Mouse (Mus musculus): ENCODE results near the gene Pyroxd2.

Gene Pyroxd2

GRCm38 (mm10) chr19:42745084-42745868 lies 7.3 kb downstream of the Pyroxd2 start:
- DNase-seq (ENCODE audit: low spot score), result no peak

GRCm38 (mm10) chr19:42744162-42744586 lies 8.4 kb downstream of the Pyroxd2 start:
- DNase-seq (ENCODE audit: low spot score), result peak; percentile 32

- DNase-seq (ENCODE audit: low spot score), result no peak
These were observed 9.3 kb downstream of the Pyroxd2 start for GRCm38 (mm10) chr19:42743261-42743660.

- DNase-seq (ENCODE audit: low spot score), result peak; percentile 48
These were observed 10.7 kb downstream of the Pyroxd2 start for GRCm38 (mm10) chr19:42741884-42742283.

- no peak for DNase-seq (ENCODE audit: low spot score)
These were observed 12.2 kb downstream of the Pyroxd2 start for GRCm38 (mm10) chr19:42740163-42740899.

- DNase-seq (ENCODE audit: low spot score), result no peak
These were observed 12.8 kb downstream of the Pyroxd2 start for GRCm38 (mm10) chr19:42739734-42740133.

- no peak for DNase-seq (ENCODE audit: low spot score)
These were observed 14.8 kb downstream of the Pyroxd2 start for GRCm38 (mm10) chr19:42737753-42738152.

- no peak for DNase-seq (ENCODE audit: low spot score)
These were observed 17.6 kb downstream of the Pyroxd2 start for GRCm38 (mm10) chr19:42734982-42735381.

- DNase-seq (ENCODE audit: low spot score), result no peak
These were observed 25.2 kb downstream of the Pyroxd2 start for GRCm38 (mm10) chr19:42727424-42727823.

- no peak for DNase-seq (ENCODE audit: low spot score)
These were observed 25.8 kb downstream of the Pyroxd2 start for GRCm38 (mm10) chr19:42726766-42727165.

GRCm38 (mm10) chr19:42725973-42726350 lies 26.6 kb downstream of the Pyroxd2 start:
- DNase-seq (ENCODE audit: low spot score), result no peak

GRCm38 (mm10) chr19:42725056-42725972 lies 27.3 kb downstream of the Pyroxd2 start:
- DNase-seq (ENCODE audit: low spot score), result no peak

- no peak for DNase-seq (ENCODE audit: low spot score)
These were observed 29.3 kb downstream of the Pyroxd2 start for GRCm38 (mm10) chr19:42723302-42723701.

GRCm38 (mm10) chr19:42722500-42722899 lies 30.1 kb downstream of the Pyroxd2 start:
- no peak for DNase-seq (ENCODE audit: low spot score)

GRCm38 (mm10) chr19:42718101-42718500 lies 34.5 kb downstream of the Pyroxd2 start:
- DNase-seq (ENCODE audit: low spot score), result no peak

GRCm38 (mm10) chr19:42717668-42718067 lies 34.9 kb downstream of the Pyroxd2 start:
- no peak for DNase-seq (ENCODE audit: low spot score)

GRCm38 (mm10) chr19:42716507-42716906 lies 36.1 kb downstream of the Pyroxd2 start:
- DNase-seq (ENCODE audit: low spot score), result peak; percentile 32

GRCm38 (mm10) chr19:42713770-42714169 lies 38.8 kb downstream of the Pyroxd2 start:
- no peak for DNase-seq (ENCODE audit: low spot score)

GRCm38 (mm10) chr19:42699426-42699825 lies 53.1 kb downstream of the Pyroxd2 start:
- no peak for DNase-seq (ENCODE audit: low spot score)

GRCm38 (mm10) chr19:42698576-42698975 lies 54.0 kb downstream of the Pyroxd2 start:
- no peak for DNase-seq (ENCODE audit: low spot score)

GRCm38 (mm10) chr19:42697336-42697735 lies 55.2 kb downstream of the Pyroxd2 start:
- DNase-seq (ENCODE audit: low spot score), result no peak

GRCm38 (mm10) chr19:42690256-42690655 lies 62.3 kb downstream of the Pyroxd2 start:
- DNase-seq (ENCODE audit: low spot score), result no peak
